Mouse (Mus musculus) brain, adult 2 months (tissue): ENCODE measurements at regions not wholly inside any gene's neighbourhood (a gene's known extent, or its start where the extent isn't known, plus 50 kb on each side); places are given as distances from the start of the nearest gene placed in this dataset.

ENCODE experiments used
- DNase-seq: peaks from one replicate; pipeline ENCODE4 v3.0.0; 2011; ENCODE audit warnings: low read depth, low spot score

GRCm38 (mm10) chr6:14046560-14046959 is 175.2 kb upstream of the 2610001J05Rik start:
- DNase-seq, result no peak

GRCm38 (mm10) chr6:14044654-14045053 is 173.3 kb upstream of the 2610001J05Rik start:
- DNase-seq, result no peak

- DNase-seq, result no peak
Measured at GRCm38 (mm10) chr6:14025898-14026297, 154.6 kb upstream of the 2610001J05Rik start.

GRCm38 (mm10) chr6:14018928-14019327 is 147.6 kb upstream of the 2610001J05Rik start:
- DNase-seq, result peak; percentile 60

GRCm38 (mm10) chr6:13982606-13983389 is 111.5 kb upstream of the 2610001J05Rik start:
- DNase-seq, result peak; percentile 95

- DNase-seq, result peak; percentile 50
Measured at GRCm38 (mm10) chr6:13974710-13975506, 103.6 kb upstream of the 2610001J05Rik start.

- no peak for DNase-seq
Measured at GRCm38 (mm10) chr6:13964471-13964870, 93.2 kb upstream of the 2610001J05Rik start.

- DNase-seq, result no peak
Measured at GRCm38 (mm10) chr6:13964013-13964412, 92.7 kb upstream of the 2610001J05Rik start.

GRCm38 (mm10) chr6:13949640-13950039 is 78.3 kb upstream of the 2610001J05Rik start:
- no peak for DNase-seq

- DNase-seq, result no peak
Measured at GRCm38 (mm10) chr6:13920809-13921760, 49.8 kb upstream of the 2610001J05Rik start.
